Mouse (Mus musculus): ENCODE measurements at regions not wholly inside any gene's neighbourhood (a gene's known extent, or its start where the extent isn't known, plus 50 kb on each side); places are given as distances from the start of the nearest gene placed in this dataset.

GRCm38 (mm10) chr7:116857141-116857540 is 353.0 kb downstream of the Nucb2 start:
- Histone ChIP-seq H3K9me3 (ENCODE audit: control insufficient read depth, low read length) (no peaks in the 10 kb centered on the region), H3K4me3 (ENCODE audit: low read depth, low read length) (no peak overlapping the region), H3K36me3 (ENCODE audit: control insufficient read depth, insufficient read depth, low read length) (no peaks in the 10 kb centered on the region), H3K9ac (ENCODE audit: low read length) (no peak overlapping the region), H3K27ac (ENCODE audit: low read depth) (no peak overlapping the region), H3K4me2 (ENCODE audit: low read length) (no peak overlapping the region), H3K4me1 (replicated peaks; ENCODE audit: control insufficient read depth, insufficient read depth, low read length) (no peaks in the 10 kb centered on the region), H3K27me3 (replicated peaks; ENCODE audit: control insufficient read depth, insufficient read depth, low read length) (no peaks in the 10 kb centered on the region)
- WGBS = 62% methylated on average over 5 of the region's 5 CpGs
- DNase-seq (ENCODE audit: low spot score) (no peak), ATAC-seq (replicated peaks; ENCODE audit: low FRiP score, low TSS enrichment, low read depth) (no peak)

GRCm38 (mm10) chr7:116857744-116858143 is 353.6 kb downstream of the Nucb2 start:
- ATAC-seq (replicated peaks; ENCODE audit: low FRiP score, low TSS enrichment, low read depth) = no peak
- H3K9me3 ChIP-seq (ENCODE audit: control insufficient read depth, low read length) = no peaks in the 10 kb centered on the region
- H3K4me1 ChIP-seq (replicated peaks; ENCODE audit: control insufficient read depth, insufficient read depth, low read length) = no peaks in the 10 kb centered on the region
- 72% methylated on average over 4 of the region's 4 CpGs for WGBS
- no peak for DNase-seq (ENCODE audit: low spot score)
- no peak overlapping the region for H3K4me2 ChIP-seq (ENCODE audit: low read length)
- H3K4me3 ChIP-seq (ENCODE audit: low read depth, low read length) = no peak overlapping the region
- H3K27me3 ChIP-seq (replicated peaks; ENCODE audit: control insufficient read depth, insufficient read depth, low read length) = no peaks in the 10 kb centered on the region
- no peak overlapping the region for H3K27ac ChIP-seq (ENCODE audit: low read depth)
- H3K36me3 ChIP-seq (ENCODE audit: control insufficient read depth, insufficient read depth, low read length) = no peaks in the 10 kb centered on the region
- no peak overlapping the region for H3K9ac ChIP-seq (ENCODE audit: low read length)

- no peak for DNase-seq (ENCODE audit: low spot score)
- H3K36me3 ChIP-seq (ENCODE audit: control insufficient read depth, insufficient read depth, low read length) = no peaks in the 10 kb centered on the region
- WGBS = 39% methylated on average over 5 of the region's 5 CpGs
- no peak overlapping the region for H3K4me2 ChIP-seq (ENCODE audit: low read length)
- no peaks in the 10 kb centered on the region for H3K4me1 ChIP-seq (replicated peaks; ENCODE audit: control insufficient read depth, insufficient read depth, low read length)
- no peaks in the 10 kb centered on the region for H3K27me3 ChIP-seq (replicated peaks; ENCODE audit: control insufficient read depth, insufficient read depth, low read length)
- no peak overlapping the region for H3K9ac ChIP-seq (ENCODE audit: low read length)
- no peak overlapping the region for H3K4me3 ChIP-seq (ENCODE audit: low read depth, low read length)
- ATAC-seq (replicated peaks; ENCODE audit: low FRiP score, low TSS enrichment, low read depth) = no peak
- H3K9me3 ChIP-seq (ENCODE audit: control insufficient read depth, low read length) = no peaks in the 10 kb centered on the region
- H3K27ac ChIP-seq (ENCODE audit: low read depth) = no peak overlapping the region
Measured at GRCm38 (mm10) chr7:116882268-116882964, 378.2 kb downstream of the Nucb2 start.

- 67% methylated on average over 6 of the region's 6 CpGs for WGBS
- ATAC-seq (replicated peaks; ENCODE audit: low FRiP score, low TSS enrichment, low read depth) (no peak), DNase-seq (ENCODE audit: low spot score) (no peak)
- Histone ChIP-seq H3K4me1 (replicated peaks; ENCODE audit: control insufficient read depth, insufficient read depth, low read length) (no peaks in the 10 kb centered on the region), H3K9me3 (ENCODE audit: control insufficient read depth, low read length) (no peaks in the 10 kb centered on the region), H3K4me3 (ENCODE audit: low read depth, low read length) (no peak overlapping the region), H3K27me3 (replicated peaks; ENCODE audit: control insufficient read depth, insufficient read depth, low read length) (no peaks in the 10 kb centered on the region), H3K9ac (ENCODE audit: low read length) (no peak overlapping the region), H3K36me3 (ENCODE audit: control insufficient read depth, insufficient read depth, low read length) (no peaks in the 10 kb centered on the region), H3K4me2 (ENCODE audit: low read length) (no peak overlapping the region), H3K27ac (ENCODE audit: low read depth) (no peak overlapping the region)
Measured at GRCm38 (mm10) chr7:116893846-116894245, 389.7 kb downstream of the Nucb2 start.

GRCm38 (mm10) chr7:116915797-116916196 is 411.6 kb downstream of the Nucb2 start:
- H3K4me2 ChIP-seq (ENCODE audit: low read length) = no peak overlapping the region
- 43% methylated on average over 6 of the region's 6 CpGs for WGBS
- no peak for DNase-seq (ENCODE audit: low spot score)
- no peak overlapping the region for H3K9ac ChIP-seq (ENCODE audit: low read length)
- H3K4me3 ChIP-seq (ENCODE audit: low read depth, low read length) = no peak overlapping the region
- H3K9me3 ChIP-seq (ENCODE audit: control insufficient read depth, low read length) = no peaks in the 10 kb centered on the region
- no peaks in the 10 kb centered on the region for H3K27me3 ChIP-seq (replicated peaks; ENCODE audit: control insufficient read depth, insufficient read depth, low read length)
- no peaks in the 10 kb centered on the region for H3K36me3 ChIP-seq (ENCODE audit: control insufficient read depth, insufficient read depth, low read length)
- H3K27ac ChIP-seq (ENCODE audit: low read depth) = no peak overlapping the region
- ATAC-seq (replicated peaks; ENCODE audit: low FRiP score, low TSS enrichment, low read depth) = no peak
- no peaks in the 10 kb centered on the region for H3K4me1 ChIP-seq (replicated peaks; ENCODE audit: control insufficient read depth, insufficient read depth, low read length)

GRCm38 (mm10) chr7:116917921-116918670 is 413.9 kb downstream of the Nucb2 start:
- H3K4me2 ChIP-seq (ENCODE audit: low read length) = no peak overlapping the region
- ATAC-seq (replicated peaks; ENCODE audit: low FRiP score, low TSS enrichment, low read depth) (no peak), DNase-seq (ENCODE audit: low spot score) (no peak)
- 85% methylated on average over 6 of the region's 6 CpGs for WGBS
- no peak overlapping the region for H3K27ac ChIP-seq (ENCODE audit: low read depth)
- H3K9ac ChIP-seq (ENCODE audit: low read length) = no peak overlapping the region
- no peak overlapping the region for H3K4me3 ChIP-seq (ENCODE audit: low read depth, low read length)
- no peaks in the 10 kb centered on the region for H3K4me1 ChIP-seq (replicated peaks; ENCODE audit: control insufficient read depth, insufficient read depth, low read length)
- H3K27me3 ChIP-seq (replicated peaks; ENCODE audit: control insufficient read depth, insufficient read depth, low read length) = no peaks in the 10 kb centered on the region
- no peaks in the 10 kb centered on the region for H3K9me3 ChIP-seq (ENCODE audit: control insufficient read depth, low read length)
- no peaks in the 10 kb centered on the region for H3K36me3 ChIP-seq (ENCODE audit: control insufficient read depth, insufficient read depth, low read length)

- 82% methylated on average over 2 of the region's 2 CpGs for WGBS
Measured at GRCm38 (mm10) chr7:116946448-116946847, 434.3 kb upstream of the Xylt1 start.

GRCm38 (mm10) chr7:116959196-116959895 is 421.4 kb upstream of the Xylt1 start:
- WGBS = 76% methylated on average over 14 of the region's 14 CpGs
- no peaks in the 10 kb centered on the region for H3K9me3 ChIP-seq (ENCODE audit: control insufficient read depth, low read length)
- H3K9ac ChIP-seq (ENCODE audit: low read length) = no peak overlapping the region
- H3K4me3 ChIP-seq (ENCODE audit: low read depth, low read length) = no peak overlapping the region
- no peak overlapping the region for H3K27ac ChIP-seq (ENCODE audit: low read depth)
- no peak for ATAC-seq (replicated peaks; ENCODE audit: low FRiP score, low TSS enrichment, low read depth)
- no peaks in the 10 kb centered on the region for H3K27me3 ChIP-seq (replicated peaks; ENCODE audit: control insufficient read depth, insufficient read depth, low read length)
- no peaks in the 10 kb centered on the region for H3K36me3 ChIP-seq (ENCODE audit: control insufficient read depth, insufficient read depth, low read length)
- DNase-seq (ENCODE audit: low spot score) = no peak
- no peaks in the 10 kb centered on the region for H3K4me1 ChIP-seq (replicated peaks; ENCODE audit: control insufficient read depth, insufficient read depth, low read length)
- no peak overlapping the region for H3K4me2 ChIP-seq (ENCODE audit: low read length)

More at GRCm38 (mm10) chr7:116946448-116946847, 434.3 kb upstream of the Xylt1 start:
- Histone ChIP-seq H3K4me1 (replicated peaks; ENCODE audit: control insufficient read depth, insufficient read depth, low read length) (no peaks in the 10 kb centered on the region), H3K27me3 (replicated peaks; ENCODE audit: control insufficient read depth, insufficient read depth, low read length) (no peaks in the 10 kb centered on the region), H3K4me2 (ENCODE audit: low read length) (no peak overlapping the region), H3K9ac (ENCODE audit: low read length) (no peak overlapping the region), H3K27ac (ENCODE audit: low read depth) (no peak overlapping the region), H3K4me3 (ENCODE audit: low read depth, low read length) (no peak overlapping the region), H3K9me3 (ENCODE audit: control insufficient read depth, low read length) (no peaks in the 10 kb centered on the region), H3K36me3 (ENCODE audit: control insufficient read depth, insufficient read depth, low read length) (no peaks in the 10 kb centered on the region)
- ATAC-seq (replicated peaks; ENCODE audit: low FRiP score, low TSS enrichment, low read depth) (no peak), DNase-seq (ENCODE audit: low spot score) (no peak)

Measured in intestine, embryonic 14.5 days (tissue).